Mouse (Mus musculus): ENCODE measurements at regions not wholly inside any gene's neighbourhood (a gene's known extent, or its start where the extent isn't known, plus 50 kb on each side); places are given as distances from the start of the nearest gene placed in this dataset.

DNA sequence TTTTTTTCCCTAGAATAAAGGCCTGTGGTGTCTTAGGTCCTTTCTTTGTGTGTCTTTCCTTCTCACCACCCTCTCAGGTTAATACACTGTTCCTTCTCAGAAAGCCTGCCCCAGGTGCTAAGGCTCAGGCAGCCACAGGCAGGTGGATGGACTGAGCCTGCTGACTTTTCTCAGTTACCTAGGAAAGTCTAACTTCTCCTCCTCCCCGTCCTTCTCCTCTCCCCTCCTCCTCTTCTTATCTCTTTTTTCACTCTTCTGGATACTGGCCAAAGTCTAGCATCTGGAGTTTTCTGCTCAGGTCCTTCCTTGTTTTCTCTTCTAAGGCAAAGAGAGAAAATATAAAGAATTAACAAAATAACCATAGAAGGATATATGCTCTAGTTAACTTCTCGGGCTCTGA, 260.5 kb downstream of the Dad1 start:
- TF ChIP-seq CTCF (IDR thresholded peaks at IDR 0.05; ENCODE audit: extremely low read depth, insufficient read depth, insufficient read length, insufficient replicate concordance) (no peak), POLR2A (IDR thresholded peaks at IDR 0.05; ENCODE audit: low read depth, low read length) (no peak)

All from spleen, adult 2 months (tissue).